Mouse (Mus musculus): ENCODE results near the gene Gm42417.
A peak's percentile ranks its signal among the peaks of the same experiment; 100 is the strongest.

The Gm42417 gene

GRCm38 (mm10) chr1:36539186-36539585 is at the start of gene Gm42417:
Gm42417 (minus strand) TSS chr1:36539429.
- no peak for DNase-seq (ENCODE audit: low spot score in 2 of 2)

- no peak for DNase-seq (ENCODE audit: low spot score in 2 of 2)
Measured at GRCm38 (mm10) chr1:36587860-36588259, 48.6 kb upstream of the Gm42417 start.

- DNase-seq (ENCODE audit: low spot score in 2 of 2), result no peak
Measured at GRCm38 (mm10) chr1:36586288-36586687, 47.1 kb upstream of the Gm42417 start.

- DNase-seq (ENCODE audit: low spot score in 2 of 2), result no peak
Measured at GRCm38 (mm10) chr1:36583408-36584116, 44.3 kb upstream of the Gm42417 start.

- no peak for DNase-seq (ENCODE audit: low spot score in 2 of 2)
Measured at GRCm38 (mm10) chr1:36582211-36582610, 43.0 kb upstream of the Gm42417 start.

- no peak for DNase-seq (ENCODE audit: low spot score in 2 of 2)
Measured at GRCm38 (mm10) chr1:36581260-36581659, 42.0 kb upstream of the Gm42417 start.

GRCm38 (mm10) chr1:36580384-36581207 is 41.4 kb upstream of the Gm42417 start:
- no peak for DNase-seq (ENCODE audit: low spot score in 2 of 2)

GRCm38 (mm10) chr1:36579974-36580383 is 40.8 kb upstream of the Gm42417 start:
- DNase-seq (ENCODE audit: low spot score in 2 of 2), result no peak

GRCm38 (mm10) chr1:36576991-36577675 is 37.9 kb upstream of the Gm42417 start:
- no peak for DNase-seq (ENCODE audit: low spot score in 2 of 2)

GRCm38 (mm10) chr1:36575347-36575746 is 36.1 kb upstream of the Gm42417 start:
- no peak for DNase-seq (ENCODE audit: low spot score in 2 of 2)

- DNase-seq (ENCODE audit: low spot score in 2 of 2), result no peak
Measured at GRCm38 (mm10) chr1:36574196-36574955, 35.1 kb upstream of the Gm42417 start.

- DNase-seq (ENCODE audit: low spot score in 2 of 2), result no peak
Measured at GRCm38 (mm10) chr1:36573524-36573923, 34.3 kb upstream of the Gm42417 start.

- no peak for DNase-seq (ENCODE audit: low spot score in 2 of 2)
Measured at GRCm38 (mm10) chr1:36572709-36573108, 33.5 kb upstream of the Gm42417 start.

- no peak for DNase-seq (ENCODE audit: low spot score in 2 of 2)
Measured at GRCm38 (mm10) chr1:36572140-36572700, 33.0 kb upstream of the Gm42417 start.

- peak; percentile 36 to 41 for DNase-seq (ENCODE audit: low spot score in 2 of 2)
Measured at GRCm38 (mm10) chr1:36571627-36572026, 32.4 kb upstream of the Gm42417 start.

GRCm38 (mm10) chr1:36570320-36570719 is 31.1 kb upstream of the Gm42417 start:
- no peak for DNase-seq (ENCODE audit: low spot score in 2 of 2)

GRCm38 (mm10) chr1:36569694-36570276 is 30.6 kb upstream of the Gm42417 start:
- no peak for DNase-seq (ENCODE audit: low spot score in 2 of 2)

GRCm38 (mm10) chr1:36568776-36569175 is 29.5 kb upstream of the Gm42417 start:
- DNase-seq (ENCODE audit: low spot score in 2 of 2), result no peak

- DNase-seq (ENCODE audit: low spot score in 2 of 2), result no peak
Measured at GRCm38 (mm10) chr1:36567818-36568603, 28.8 kb upstream of the Gm42417 start.

- DNase-seq (ENCODE audit: low spot score in 2 of 2), result no peak
Measured at GRCm38 (mm10) chr1:36566425-36566824, 27.2 kb upstream of the Gm42417 start.
